Mouse (Mus musculus): ENCODE results near the gene Ppcdc.

- TF ChIP-seq POLR2A (IDR thresholded peaks at IDR 0.05; ENCODE audit: borderline replicate concordance, control insufficient read depth, low read depth, low read length) (no peak), CTCF (IDR thresholded peaks at IDR 0.05; ENCODE audit: control insufficient read depth, insufficient read depth, low read length) (peak; percentile 87)
These were observed 6.6 kb downstream of the Ppcdc start for GRCm38 (mm10) chr9:57433097-57434032.

All from bone marrow, adult 2 months (tissue).